Mouse (Mus musculus): ENCODE measurements around the gene Pkd1l2.

Pkd1l2 gene

GRCm38 (mm10) chr8:117082399-117082872 is at the start of gene Pkd1l2:
Pkd1l2 (minus strand) TSS chr8:117082449.
- no peak for DNase-seq (ENCODE audit: extremely low spot score, low spot score)

GRCm38 (mm10) chr8:117127063-117127462 is 44.8 kb upstream of the Pkd1l2 start:
- DNase-seq (ENCODE audit: extremely low spot score, low spot score) = no peak

GRCm38 (mm10) chr8:117126411-117126810 is 44.2 kb upstream of the Pkd1l2 start:
- DNase-seq (ENCODE audit: extremely low spot score, low spot score) = no peak

- no peak for DNase-seq (ENCODE audit: extremely low spot score, low spot score)
Measured at GRCm38 (mm10) chr8:117125854-117126253, 43.6 kb upstream of the Pkd1l2 start.

GRCm38 (mm10) chr8:117123850-117124633 is 41.8 kb upstream of the Pkd1l2 start:
- no peak for DNase-seq (ENCODE audit: extremely low spot score, low spot score)

GRCm38 (mm10) chr8:117121277-117121676 is 39.0 kb upstream of the Pkd1l2 start:
- no peak for DNase-seq (ENCODE audit: extremely low spot score, low spot score)

- no peak for DNase-seq (ENCODE audit: extremely low spot score, low spot score)
Measured at GRCm38 (mm10) chr8:117118409-117118808, 36.2 kb upstream of the Pkd1l2 start.

- no peak for DNase-seq (ENCODE audit: extremely low spot score, low spot score)
Measured at GRCm38 (mm10) chr8:117116534-117116933, 34.3 kb upstream of the Pkd1l2 start.

GRCm38 (mm10) chr8:117115676-117116446 is 33.6 kb upstream of the Pkd1l2 start:
- no peak for DNase-seq (ENCODE audit: extremely low spot score, low spot score)

- no peak for DNase-seq (ENCODE audit: extremely low spot score, low spot score)
Measured at GRCm38 (mm10) chr8:117115094-117115493, 32.8 kb upstream of the Pkd1l2 start.

- no peak for DNase-seq (ENCODE audit: extremely low spot score, low spot score)
Measured at GRCm38 (mm10) chr8:117112261-117112660, 30.0 kb upstream of the Pkd1l2 start.

- no peak for DNase-seq (ENCODE audit: extremely low spot score, low spot score)
Measured at GRCm38 (mm10) chr8:117111641-117112040, 29.4 kb upstream of the Pkd1l2 start.

- peak; percentile 34 for DNase-seq (ENCODE audit: extremely low spot score, low spot score)
Measured at GRCm38 (mm10) chr8:117109801-117110390, 27.6 kb upstream of the Pkd1l2 start.

- DNase-seq (ENCODE audit: extremely low spot score, low spot score) = no peak
Measured at GRCm38 (mm10) chr8:117109018-117109711, 26.9 kb upstream of the Pkd1l2 start.

GRCm38 (mm10) chr8:117107533-117107932 is 25.3 kb upstream of the Pkd1l2 start:
- DNase-seq (ENCODE audit: extremely low spot score, low spot score) = peak; percentile 62

- DNase-seq (ENCODE audit: extremely low spot score, low spot score) = no peak
Measured at GRCm38 (mm10) chr8:117097564-117098191, 15.4 kb upstream of the Pkd1l2 start.

GRCm38 (mm10) chr8:117097051-117097563 is 14.9 kb upstream of the Pkd1l2 start:
- no peak for DNase-seq (ENCODE audit: extremely low spot score, low spot score)

- DNase-seq (ENCODE audit: extremely low spot score, low spot score) = no peak
Measured at GRCm38 (mm10) chr8:117095647-117096046, 13.4 kb upstream of the Pkd1l2 start, which contains the start of gene Bco1. Bco1 (plus strand) TSS chr8:117095854.

GRCm38 (mm10) chr8:117094053-117094452 is 11.8 kb upstream of the Pkd1l2 start:
- DNase-seq (ENCODE audit: extremely low spot score, low spot score) = no peak

- no peak for DNase-seq (ENCODE audit: extremely low spot score, low spot score)
Measured at GRCm38 (mm10) chr8:117089802-117090201, 7.6 kb upstream of the Pkd1l2 start.

- DNase-seq (ENCODE audit: extremely low spot score, low spot score) = no peak
Measured at GRCm38 (mm10) chr8:117087036-117087435, 4.8 kb upstream of the Pkd1l2 start.

Measured in neural tube, embryonic 10.5 days (tissue).